Mouse (Mus musculus): ENCODE measurements around the gene Clec10a.

Gene Clec10a

GRCm38 (mm10) chr11:70180496-70180895 is 24.5 kb downstream of the Clec10a start:
- DNase-seq (ENCODE audit: low spot score in 2 of 2): no peak

GRCm38 (mm10) chr11:70185120-70185519 is 29.1 kb downstream of the Clec10a start:
- DNase-seq (ENCODE audit: low spot score in 2 of 2): no peak

- DNase-seq (ENCODE audit: low spot score in 2 of 2): no peak
These were observed 33.5 kb downstream of the Clec10a start for GRCm38 (mm10) chr11:70189319-70190134.

- no peak for DNase-seq (ENCODE audit: low spot score in 2 of 2)
These were observed 35.2 kb downstream of the Clec10a start for GRCm38 (mm10) chr11:70191188-70191587.

GRCm38 (mm10) chr11:70192157-70192556 is 36.2 kb downstream of the Clec10a start:
- no peak for DNase-seq (ENCODE audit: low spot score in 2 of 2)

GRCm38 (mm10) chr11:70193354-70194285 is 37.6 kb downstream of the Clec10a start:
- DNase-seq (ENCODE audit: low spot score in 2 of 2): no peak

GRCm38 (mm10) chr11:70198332-70198731 is 42.3 kb downstream of the Clec10a start:
- no peak for DNase-seq (ENCODE audit: low spot score in 2 of 2)

GRCm38 (mm10) chr11:70199107-70199506 is 43.1 kb downstream of the Clec10a start:
- DNase-seq (ENCODE audit: low spot score in 2 of 2): no peak

- DNase-seq (ENCODE audit: low spot score in 2 of 2): no peak
These were observed 44.1 kb downstream of the Clec10a start for GRCm38 (mm10) chr11:70200036-70200608.

- peak; percentile 39 to 75 for DNase-seq (ENCODE audit: low spot score in 2 of 2)
These were observed 45.7 kb downstream of the Clec10a start for GRCm38 (mm10) chr11:70201691-70202090.

GRCm38 (mm10) chr11:70206801-70207200 is 50.8 kb downstream of the Clec10a start:
- no peak for DNase-seq (ENCODE audit: low spot score in 2 of 2)

- no peak for DNase-seq (ENCODE audit: low spot score in 2 of 2)
These were observed 51.3 kb downstream of the Clec10a start for GRCm38 (mm10) chr11:70207283-70207682.

- DNase-seq (ENCODE audit: low spot score in 2 of 2): no peak
These were observed 52.9 kb downstream of the Clec10a start for GRCm38 (mm10) chr11:70208778-70209388.

GRCm38 (mm10) chr11:70210681-70211080 is 54.7 kb downstream of the Clec10a start:
- no peak for DNase-seq (ENCODE audit: low spot score in 2 of 2)

- DNase-seq (ENCODE audit: low spot score in 2 of 2): no peak
These were observed 56.0 kb downstream of the Clec10a start for GRCm38 (mm10) chr11:70211972-70212371.

GRCm38 (mm10) chr11:70212423-70212822 is 56.4 kb downstream of the Clec10a start, which contains the start of gene Slc16a11:
Slc16a11 (plus strand) TSS chr11:70212752.
- DNase-seq (ENCODE audit: low spot score in 2 of 2): no peak

- peak in 1 of 2 experiments; percentile 64 for DNase-seq (ENCODE audit: low spot score in 2 of 2)
These were observed 56.9 kb downstream of the Clec10a start for GRCm38 (mm10) chr11:70212896-70213295.

GRCm38 (mm10) chr11:70213736-70214135 is 57.7 kb downstream of the Clec10a start:
- DNase-seq (ENCODE audit: low spot score in 2 of 2): no peak

GRCm38 (mm10) chr11:70214191-70214855 is 58.3 kb downstream of the Clec10a start:
- no peak for DNase-seq (ENCODE audit: low spot score in 2 of 2)

GRCm38 (mm10) chr11:70214856-70215209 is 58.8 kb downstream of the Clec10a start:
- DNase-seq (ENCODE audit: low spot score in 2 of 2): no peak

GRCm38 (mm10) chr11:70215301-70215700 is 59.3 kb downstream of the Clec10a start:
- DNase-seq (ENCODE audit: low spot score in 2 of 2): no peak

All from frontal cortex, postnatal 14 days (tissue).